Mouse (Mus musculus) heart, adult 9 months (tissue): ENCODE data around the gene 9930021J03Rik.
A peak's percentile ranks its signal among the peaks of the same experiment; 100 is the strongest.

Experiments used
- DNase-seq, 2 experiments: peaks; one replicate each; pipeline ENCODE4 v3.0.0; 2022; ENCODE audit warnings: low spot score in 2 of 2

Gene 9930021J03Rik

GRCm38 (mm10) chr19:29810022-29810421 lies 4.2 kb upstream of the 9930021J03Rik start:
- no peak for DNase-seq

GRCm38 (mm10) chr19:29805101-29805916 lies 480 bp downstream of the 9930021J03Rik start:
- peak; percentile 60 to 63 for DNase-seq

DNA sequence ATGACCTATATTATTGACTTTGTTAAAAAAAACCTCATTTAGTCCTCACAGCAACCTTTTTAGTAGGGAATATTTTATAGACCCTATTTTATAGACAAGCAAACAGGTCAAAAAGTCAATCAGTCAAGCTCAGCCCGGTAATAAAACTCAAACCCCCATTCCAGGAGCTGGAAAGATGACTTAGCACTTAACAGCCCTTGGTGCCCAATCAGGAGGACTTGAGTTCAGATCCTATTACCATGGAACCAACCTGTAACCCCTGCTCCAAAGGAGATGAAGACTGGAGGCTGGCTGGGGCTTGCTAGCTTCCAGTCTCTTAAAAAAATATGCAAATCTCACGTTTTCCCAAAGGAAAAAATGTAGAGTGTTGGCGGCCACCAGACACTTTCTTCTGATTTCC lies 1.8 kb downstream of the 9930021J03Rik start:
- no peak for DNase-seq

DNA sequence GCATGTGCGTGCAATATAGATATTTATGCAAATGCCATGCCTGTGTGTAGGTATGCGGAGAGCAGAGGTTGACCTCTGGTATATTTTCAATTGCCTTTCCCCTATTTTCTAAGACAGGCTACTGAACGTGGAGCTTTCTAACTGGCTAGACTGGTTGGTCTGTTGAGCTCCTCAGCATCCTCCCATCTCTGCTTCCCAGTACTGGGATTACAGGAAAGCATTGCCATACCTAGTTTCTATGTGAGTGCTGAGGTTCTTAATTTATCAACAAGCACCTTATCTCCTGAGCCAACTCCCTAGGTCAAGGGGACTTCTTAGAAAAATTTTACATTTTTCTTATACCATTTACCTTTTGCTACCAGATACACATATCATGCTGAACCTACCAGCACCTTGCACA lies 8.4 kb downstream of the 9930021J03Rik start:
- DNase-seq: no peak

DNA sequence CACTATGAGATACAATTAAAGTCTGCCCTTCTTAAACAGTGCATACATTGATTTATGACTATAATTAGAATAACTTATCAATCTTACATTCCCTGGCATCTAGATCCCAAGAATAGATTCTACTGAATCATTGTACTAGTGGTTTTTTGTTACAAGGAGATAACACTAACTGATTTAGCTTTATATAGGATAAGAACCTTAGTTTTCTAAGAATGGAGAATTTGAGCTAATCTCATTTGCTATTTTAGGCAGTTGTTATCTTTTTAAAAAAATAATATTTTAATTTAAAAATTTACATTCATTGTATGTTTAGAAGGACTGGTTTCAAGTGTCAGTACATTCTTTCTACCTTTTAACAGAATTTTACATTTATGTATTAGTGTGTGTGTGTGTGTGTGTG lies 17.8 kb downstream of the 9930021J03Rik start:
- no peak for DNase-seq

GRCm38 (mm10) chr19:29782914-29783313 lies 22.9 kb downstream of the 9930021J03Rik start:
- DNase-seq: no peak

DNA sequence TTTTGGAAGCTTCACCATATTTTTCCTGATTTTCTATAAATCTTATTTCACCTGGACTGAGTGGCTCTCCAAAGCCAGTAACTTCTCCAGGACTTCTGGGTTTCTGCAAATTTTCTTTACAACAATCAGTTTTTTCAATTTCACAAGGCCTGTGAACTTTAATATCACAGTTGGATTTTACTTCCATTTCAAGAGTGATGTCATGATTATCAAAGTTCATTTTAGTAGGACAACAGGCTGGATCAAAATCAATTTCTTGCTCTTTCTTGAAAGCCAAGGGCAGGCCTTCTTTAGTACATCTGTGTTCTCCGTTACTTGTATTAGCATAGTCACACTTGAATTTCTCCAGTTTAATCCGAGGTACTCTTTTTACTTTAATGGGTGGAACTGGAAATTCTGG lies 51.9 kb downstream of the 9930021J03Rik start:
- no peak for DNase-seq

GRCm38 (mm10) chr19:29750994-29751393 lies 54.8 kb downstream of the 9930021J03Rik start:
- DNase-seq: no peak

GRCm38 (mm10) chr19:29743531-29743930 lies 62.3 kb downstream of the 9930021J03Rik start:
- DNase-seq: no peak

GRCm38 (mm10) chr19:29740661-29741060 lies 65.1 kb downstream of the 9930021J03Rik start:
- DNase-seq: no peak

DNA sequence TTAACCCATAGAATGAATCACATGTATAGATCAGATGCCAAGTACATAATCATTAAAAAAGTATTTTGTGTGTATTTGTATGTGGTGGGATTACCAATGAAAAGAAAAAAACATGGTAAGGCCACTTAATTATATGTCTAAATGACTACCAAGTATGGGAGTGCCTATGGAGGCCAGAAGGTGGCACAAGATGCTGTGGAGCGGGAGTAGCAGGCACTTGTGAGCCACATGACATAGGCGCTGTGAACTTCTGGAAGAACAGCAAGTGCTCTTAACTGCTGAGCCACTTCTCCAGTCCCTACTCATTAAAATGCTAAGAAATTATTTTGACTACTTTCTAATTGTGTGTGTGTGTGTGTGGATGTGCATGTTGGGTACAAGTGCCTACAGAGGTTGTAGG lies 66.2 kb downstream of the 9930021J03Rik start:
- DNase-seq: no peak

GRCm38 (mm10) chr19:29735421-29735820 lies 70.4 kb downstream of the 9930021J03Rik start:
- DNase-seq: no peak

DNA sequence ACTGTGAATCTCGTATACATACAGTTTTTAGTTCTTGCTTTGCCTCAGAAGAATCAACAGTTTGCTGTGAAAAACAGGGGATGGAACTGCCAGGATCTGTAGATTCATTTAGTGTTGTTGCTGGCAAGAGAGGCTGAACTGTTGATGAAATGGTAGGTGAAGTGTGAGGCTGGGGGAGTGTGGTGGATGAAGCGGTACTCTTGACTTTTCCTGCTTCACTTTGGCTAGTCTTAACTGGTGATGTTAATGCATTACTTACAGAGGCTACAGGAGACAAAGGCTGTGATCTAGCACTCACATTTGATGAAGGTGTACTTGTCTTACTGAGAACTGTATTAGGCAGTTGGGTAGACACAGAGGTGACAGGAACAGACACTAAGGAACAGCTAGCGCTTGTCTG lies 87.3 kb downstream of the 9930021J03Rik start:
- no peak for DNase-seq

DNA sequence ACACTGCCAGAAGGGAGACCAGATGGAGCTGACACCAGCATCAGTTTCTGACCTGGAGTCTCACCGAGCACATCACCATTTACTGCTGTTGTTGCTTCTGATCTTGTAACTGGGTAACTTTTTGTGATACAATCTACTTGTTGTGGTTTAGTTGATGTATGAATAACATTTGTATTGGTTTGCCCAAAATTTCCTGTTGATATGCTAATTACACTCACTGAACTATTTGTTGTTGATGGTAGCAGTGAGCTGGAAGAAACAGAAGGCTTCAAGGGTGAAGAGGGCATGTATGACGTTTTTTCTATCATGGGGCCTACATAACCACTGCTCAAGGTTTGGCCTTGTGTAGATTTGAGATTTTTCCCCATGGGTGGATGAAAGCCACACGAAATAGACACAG lies 87.9 kb downstream of the 9930021J03Rik start:
- DNase-seq: no peak

DNA sequence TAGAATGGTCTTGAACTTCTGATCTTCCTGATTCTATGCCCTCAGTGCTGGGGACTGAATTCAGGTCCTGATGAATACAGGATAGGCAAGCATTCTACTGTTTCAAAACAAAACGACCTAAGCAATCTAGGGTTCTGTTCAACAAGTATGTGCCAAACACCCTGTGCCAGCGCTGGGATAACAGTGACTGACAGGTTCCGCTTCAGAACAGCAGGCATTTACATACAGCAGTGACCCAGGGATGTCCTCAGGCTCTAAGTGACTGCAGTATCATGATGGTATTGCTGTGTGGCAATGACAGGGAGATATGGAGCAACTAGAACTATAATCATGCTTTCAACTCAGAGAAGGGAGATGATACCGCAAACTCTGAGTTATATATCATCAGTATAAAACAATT lies 92.3 kb downstream of the 9930021J03Rik start:
- no peak for DNase-seq

GRCm38 (mm10) chr19:29709461-29709860 lies 96.3 kb downstream of the 9930021J03Rik start:
- no peak for DNase-seq

DNA sequence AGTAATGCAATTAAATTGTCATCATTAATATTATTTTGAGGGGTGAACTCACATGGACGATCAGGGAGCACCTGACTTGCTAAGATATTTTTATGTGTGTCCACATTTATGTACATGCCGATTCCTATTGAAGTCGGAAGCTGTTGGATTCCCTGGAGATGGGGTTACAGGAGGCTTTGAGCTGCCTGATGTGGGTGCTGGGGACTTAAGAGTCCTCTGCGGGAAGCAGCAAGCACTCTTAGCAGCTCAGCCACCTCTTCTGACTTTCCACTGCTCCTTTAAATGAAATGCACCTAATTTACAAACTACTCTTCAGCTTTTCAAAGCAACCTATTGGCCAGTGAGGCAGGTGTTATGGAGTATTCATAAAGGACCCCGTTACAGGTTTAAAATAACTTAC lies 97.3 kb downstream of the 9930021J03Rik start:
- DNase-seq: no peak

- DNase-seq: no peak
These were observed 97.8 kb downstream of the 9930021J03Rik start for GRCm38 (mm10) chr19:29708003-29708402.

GRCm38 (mm10) chr19:29707314-29707898 lies 98.4 kb downstream of the 9930021J03Rik start:
- DNase-seq: no peak

DNA sequence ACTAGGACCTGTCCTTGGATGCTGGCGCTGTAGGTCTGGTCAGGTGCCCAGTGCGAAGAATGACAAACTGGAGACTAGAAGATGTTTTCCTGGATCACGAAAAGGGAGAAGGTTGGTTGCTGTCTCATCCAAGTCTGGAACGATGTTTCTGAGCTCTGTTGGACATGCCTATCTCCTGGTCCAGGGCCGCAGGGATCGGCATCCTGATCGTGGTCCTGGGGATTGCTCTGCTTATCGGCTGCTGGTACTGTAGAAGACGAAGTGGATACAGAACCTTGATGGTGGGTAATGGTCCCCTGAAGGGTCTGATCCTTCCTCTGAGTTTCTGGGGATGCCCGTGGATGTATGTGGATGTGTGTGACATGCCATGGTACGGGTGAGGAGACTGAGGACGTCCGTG lies 101.4 kb downstream of the 9930021J03Rik start:
- DNase-seq: no peak

GRCm38 (mm10) chr19:29701707-29702106 lies 104.1 kb downstream of the 9930021J03Rik start:
- no peak for DNase-seq

DNA sequence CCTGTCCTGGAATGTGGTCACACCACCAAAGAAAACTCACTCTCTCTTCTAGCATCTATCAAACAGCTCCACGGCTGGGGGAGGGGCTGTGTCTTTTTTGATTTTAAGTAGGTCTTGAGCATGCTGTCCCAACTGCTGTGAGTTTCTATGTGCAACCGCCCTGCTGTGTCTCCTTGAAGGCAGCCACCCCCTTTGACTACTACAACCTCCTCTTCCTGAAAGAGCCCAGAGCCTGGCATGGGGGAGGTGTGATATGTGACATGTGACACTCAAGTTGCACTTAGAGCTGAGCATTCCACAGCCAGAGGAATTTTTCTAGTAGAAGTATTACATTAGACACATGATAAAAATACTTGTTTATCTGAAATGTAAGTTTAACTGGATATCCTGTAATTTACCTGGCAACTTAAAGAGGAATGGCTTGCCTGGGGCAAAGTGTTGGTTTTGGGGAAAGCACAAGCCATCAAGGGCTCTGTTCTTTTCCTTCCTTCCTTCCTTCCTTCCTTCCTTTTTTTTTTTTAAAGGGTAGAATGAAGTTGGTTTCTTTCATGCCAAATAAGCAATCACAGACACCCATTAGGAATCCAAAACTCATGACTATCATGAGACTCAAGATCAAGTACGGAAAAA lies 108.4 kb downstream of the 9930021J03Rik start, which contains the start of gene Mlana:
Gene Mlana, plus strand, starts transcription at position 580 of the 630 bp plus-strand sequence.
- DNase-seq: no peak

DNA sequence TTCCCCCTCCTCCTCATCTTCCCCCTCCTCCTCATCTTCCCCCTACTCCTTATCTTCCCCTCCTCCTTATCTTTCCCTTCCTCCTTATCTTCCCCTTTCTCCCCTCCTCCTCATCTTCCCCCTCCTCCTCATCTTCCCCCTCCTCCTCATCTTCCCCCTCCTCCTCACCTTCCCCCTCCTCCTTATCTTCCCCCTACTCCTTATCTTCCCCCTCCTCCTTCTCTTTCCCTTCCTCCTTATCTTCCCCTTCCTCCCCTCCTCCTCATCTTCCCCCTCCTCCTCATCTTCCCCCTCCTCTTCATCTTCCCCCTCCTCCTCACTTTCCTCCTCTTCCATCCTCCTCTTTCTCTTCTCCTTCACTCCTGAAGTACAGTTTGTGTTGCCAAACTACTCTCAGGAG lies 108.9 kb downstream of the 9930021J03Rik start:
- DNase-seq: no peak
